Mouse (Mus musculus): Measurements from ENCODE around the gene Ttc29. TPM values are rescaled to one million over a fixed set of nuclear protein-coding genes. Genes with fewer than 3 reads are reported as not detected.

The Ttc29 gene
- polyA plus RNA-seq, 1 experiment from 2014 or later, result not detected

GRCm38 (mm10) chr8:78442781-78443180 is 229.7 kb downstream of the Ttc29 start:
- peaks cover 60% of the 10 kb centered on the region for H3K27me3 ChIP-seq (replicated peaks)
- no peak overlapping the region for H3K9ac ChIP-seq
- no peak overlapping the region for H3K4me2 ChIP-seq
- no peak overlapping the region for H3K27ac ChIP-seq
- ATAC-seq, result no peak
- H3K4me3 ChIP-seq, result no peak overlapping the region
- no peaks in the 10 kb centered on the region for H3K4me1 ChIP-seq
- H3K9me3 ChIP-seq (replicated peaks), result no peaks in the 10 kb centered on the region
- WGBS (ENCODE audit: insufficient replicate concordance), result 67% methylated on average over 1 of the region's 1 CpGs
- no peaks in the 10 kb centered on the region for H3K36me3 ChIP-seq

Other genes starting within 250 kb of the Ttc29 start
- gene Pou4f2, start 223.3 kb downstream of the Ttc29 start, polyA plus RNA-seq (2016; fragmentation: Nextera tagmentation; extraction: Ambion mirVana), result not detected in 2 replicates

All from liver, embryonic 12.5 days (tissue).